Mouse (Mus musculus) A20 (cell line): ENCODE measurements around the gene Dedd2.

Source experiments
- DNase-seq: peaks from one replicate; pipeline ENCODE4 v3.0.0-alpha.2; 2011; ENCODE audit warnings: low read depth, low spot score

The Dedd2 gene

GRCm38 (mm10) chr7:25218705-25219415 lies 1.6 kb downstream of the Dedd2 start:
- peak; percentile 91 for DNase-seq

DNA sequence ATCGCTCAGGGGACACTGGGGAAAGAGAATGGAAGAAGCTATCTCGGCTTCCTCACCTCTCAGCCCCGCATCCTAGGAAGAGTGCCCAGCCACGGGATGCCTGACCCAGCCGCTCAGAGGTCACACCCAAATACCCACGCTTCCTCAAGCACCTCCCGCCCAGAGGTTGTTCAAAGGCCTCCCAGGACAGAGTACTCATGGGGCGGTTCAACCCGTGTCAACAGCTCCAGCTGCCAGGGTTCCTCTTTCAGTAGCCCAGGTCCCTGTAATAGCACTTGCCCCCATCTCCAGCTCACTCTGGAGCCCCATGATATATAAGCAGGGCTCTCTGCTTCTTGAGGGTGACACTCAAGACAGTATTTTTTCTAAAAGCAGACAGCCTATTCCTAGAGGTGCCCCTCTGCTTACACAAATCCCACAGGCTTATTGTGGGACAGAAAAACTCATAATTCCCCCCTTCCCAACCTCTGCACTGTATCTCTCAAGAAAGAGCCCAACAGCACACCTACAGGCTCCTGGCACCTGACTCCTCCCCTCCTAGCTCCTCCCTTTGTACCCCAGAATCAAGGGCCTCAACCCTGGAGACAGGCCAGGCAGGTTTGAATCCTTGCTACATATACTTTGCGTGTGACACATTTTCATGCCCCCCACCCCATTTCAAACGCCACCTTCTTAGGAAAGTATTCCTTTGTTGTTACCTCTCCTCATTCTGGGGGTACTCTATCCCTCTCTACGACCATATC lies 2.6 kb downstream of the Dedd2 start:
- DNase-seq, result peak; percentile 83

DNA sequence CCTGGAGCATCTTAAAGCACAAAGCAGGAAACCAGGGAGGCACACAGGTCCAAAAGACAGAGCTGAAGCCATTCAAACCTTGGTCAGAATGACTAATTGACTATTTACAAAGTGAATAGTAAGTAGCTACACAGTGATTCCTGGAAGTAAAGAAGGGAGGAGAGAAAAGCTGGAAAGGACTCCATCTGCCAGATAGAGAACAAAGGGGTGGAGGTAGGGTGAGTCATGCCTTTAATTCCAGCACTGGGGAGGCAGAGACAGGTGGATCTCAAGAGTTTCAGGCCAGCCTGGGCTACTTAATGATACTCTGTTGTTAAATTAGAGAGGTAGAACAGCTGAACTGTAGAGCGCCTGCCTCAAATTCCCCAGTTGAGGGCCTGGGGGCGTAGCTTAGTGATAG lies 6.2 kb downstream of the Dedd2 start:
- no peak for DNase-seq

GRCm38 (mm10) chr7:25213099-25213498 lies 7.3 kb downstream of the Dedd2 start:
- no peak for DNase-seq

GRCm38 (mm10) chr7:25210482-25210881 lies 9.9 kb downstream of the Dedd2 start:
- DNase-seq, result no peak

DNA sequence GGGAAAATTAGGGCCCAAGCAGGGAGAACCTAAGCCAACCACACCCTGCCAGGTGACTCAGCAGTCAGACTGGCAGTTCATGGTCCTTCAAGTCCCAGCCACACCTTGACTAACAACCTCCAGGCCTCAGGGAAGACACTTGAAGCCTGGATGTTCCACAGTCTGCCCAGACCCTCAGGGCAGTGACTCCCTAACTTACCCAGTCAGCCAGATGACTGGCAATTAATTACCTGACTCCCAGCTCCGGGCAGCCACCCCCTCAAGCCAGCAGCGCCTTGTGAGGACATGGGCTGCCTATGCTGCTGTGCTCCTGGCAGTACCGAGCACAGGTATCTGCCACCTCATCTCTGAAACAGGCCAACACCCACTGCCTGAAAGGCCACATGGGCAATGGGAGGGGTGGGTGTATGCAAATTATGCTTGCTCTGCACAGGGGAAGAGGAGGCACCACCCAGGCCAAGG lies 11.2 kb downstream of the Dedd2 start:
- DNase-seq, result no peak

DNA sequence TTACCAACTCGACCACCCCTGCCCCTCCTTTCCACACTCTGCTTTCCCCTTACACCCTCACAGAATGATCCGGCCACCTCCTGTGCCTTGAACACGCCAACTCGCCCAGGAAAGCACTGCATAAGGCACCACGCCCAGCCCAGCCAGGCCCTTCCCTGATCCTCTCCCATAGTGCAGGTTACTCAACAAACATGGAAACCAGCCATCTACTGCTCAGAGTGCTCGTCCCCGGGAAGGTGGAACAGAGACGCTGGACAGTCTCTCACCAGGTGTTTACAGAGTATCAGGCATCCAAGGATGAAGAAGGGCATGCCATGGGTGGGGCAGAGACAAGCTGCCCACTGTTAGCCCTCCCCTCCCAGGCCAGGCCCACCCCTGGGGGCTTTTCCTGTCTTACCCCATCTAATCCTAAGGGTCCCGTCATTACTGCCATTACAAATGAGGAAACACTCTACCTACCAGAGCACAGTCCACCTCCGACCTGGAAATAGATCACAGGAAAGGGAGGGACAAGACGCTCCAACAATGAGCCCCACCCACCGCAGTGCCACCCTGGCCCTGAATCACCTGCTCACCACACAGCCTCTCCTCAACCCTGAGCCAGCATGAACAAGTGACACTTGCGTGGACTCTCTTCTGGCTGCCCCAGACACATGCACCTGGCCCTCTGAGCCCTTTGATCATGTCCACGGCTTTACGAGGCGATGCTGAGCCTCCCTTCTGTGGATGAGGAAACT lies 14.2 kb downstream of the Dedd2 start:
- peak; percentile 44 for DNase-seq

DNA sequence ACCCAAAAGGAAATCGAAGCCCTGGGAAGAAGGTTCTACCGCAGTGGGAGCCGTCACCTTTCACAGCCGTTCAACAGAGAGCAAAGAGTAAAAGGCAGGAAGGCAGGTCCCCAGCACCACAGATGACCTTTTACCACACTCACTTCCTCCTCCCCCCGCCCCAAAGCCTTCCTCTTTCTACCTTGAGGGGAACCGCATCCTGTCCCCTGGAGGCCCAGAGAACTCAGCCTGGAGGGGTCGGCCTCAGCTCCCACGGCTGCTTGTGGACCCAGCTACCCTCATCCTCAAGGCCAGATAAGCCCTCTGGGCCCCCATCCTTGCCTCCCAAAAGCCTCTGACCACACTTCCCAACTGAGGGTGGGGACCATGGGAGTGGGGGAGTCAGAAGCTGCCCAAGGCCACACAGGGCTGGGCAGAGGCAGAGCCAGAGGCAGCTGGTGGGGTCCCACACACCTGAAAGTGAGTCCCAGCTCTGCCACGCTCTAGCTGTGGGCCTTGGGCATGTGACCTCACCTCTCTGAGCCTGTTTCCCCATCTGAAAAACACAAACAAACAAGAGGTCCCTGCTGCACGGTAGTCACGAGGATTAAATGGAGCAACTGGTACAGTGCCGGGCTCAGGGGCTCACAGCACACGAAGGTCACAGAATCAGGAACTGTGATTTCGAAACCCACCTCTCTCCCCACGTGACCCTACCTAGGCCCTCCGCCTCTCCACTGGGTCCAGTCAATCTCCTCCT lies 14.9 kb downstream of the Dedd2 start:
- peak; percentile 86 for DNase-seq

DNA sequence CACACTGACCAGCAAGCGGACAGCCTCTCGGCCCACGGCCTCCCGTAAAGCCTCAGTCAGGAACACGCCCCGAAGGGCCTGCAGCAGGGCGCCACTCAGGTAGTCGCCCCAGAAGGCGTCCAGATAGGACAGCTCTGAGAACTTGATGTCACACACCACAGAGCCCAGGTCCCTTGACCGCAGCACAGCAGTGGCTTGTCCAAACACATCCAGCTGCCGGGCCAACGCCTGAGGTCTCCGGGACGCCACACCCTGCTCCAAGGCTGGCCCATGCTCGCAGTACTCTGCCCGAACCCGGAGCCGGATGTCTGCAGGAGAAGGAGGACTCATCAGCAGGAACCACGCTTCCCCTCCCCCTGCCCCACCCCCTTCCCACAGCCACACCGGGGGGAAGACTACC lies 16.8 kb downstream of the Dedd2 start:
- DNase-seq, result no peak

DNA sequence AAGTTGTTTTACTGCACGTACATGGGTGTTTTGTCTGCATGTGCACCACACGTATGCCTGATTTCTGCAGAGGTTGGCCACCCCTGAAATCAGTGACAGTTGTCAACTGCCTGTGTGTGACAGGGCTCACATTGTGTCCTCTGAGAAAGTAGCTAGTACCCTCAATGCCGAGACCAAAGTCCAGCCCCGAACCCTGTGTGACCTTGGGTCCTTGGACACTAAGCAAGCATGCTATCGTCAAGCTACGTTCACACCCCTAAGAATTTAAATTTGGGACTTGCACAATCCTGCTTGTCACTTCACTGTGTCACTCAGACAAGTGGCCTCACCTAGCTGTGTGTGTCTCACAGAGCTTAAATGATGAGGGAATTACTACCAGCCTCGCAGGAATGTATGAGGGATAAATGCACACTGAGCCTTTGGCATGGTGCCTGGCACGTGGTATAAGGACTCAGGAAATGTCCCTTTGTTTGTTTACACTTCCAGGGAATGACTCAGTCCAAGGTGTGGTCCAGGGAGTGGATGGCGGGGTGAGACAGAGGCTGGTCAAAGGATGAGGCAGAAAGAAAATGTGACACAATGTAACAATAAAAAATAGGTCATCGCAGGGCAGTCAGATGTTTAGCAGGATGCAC lies 22.9 kb downstream of the Dedd2 start:
- DNase-seq, result no peak

DNA sequence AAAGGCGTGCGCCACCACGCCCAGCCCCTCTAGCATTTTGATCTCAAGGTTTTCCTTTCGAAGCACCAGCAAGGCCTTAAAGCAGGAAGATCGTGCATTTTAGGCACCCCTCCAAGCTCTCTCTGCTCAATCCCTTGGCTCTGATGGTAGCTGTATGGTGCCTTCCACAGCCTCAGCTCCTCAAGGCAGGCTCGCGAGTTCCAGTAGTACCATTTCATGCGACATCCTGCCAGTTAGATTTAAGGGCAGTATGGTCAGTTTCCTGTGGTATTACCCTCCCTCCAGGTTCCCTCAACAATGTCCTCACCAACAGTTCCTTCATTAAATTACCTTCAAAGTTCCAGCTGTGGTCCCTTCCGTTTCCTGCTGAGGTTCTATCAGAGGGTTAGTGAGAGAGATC lies 24.3 kb downstream of the Dedd2 start:
- no peak for DNase-seq

- no peak for DNase-seq
These were observed 25.3 kb downstream of the Dedd2 start for GRCm38 (mm10) chr7:25195148-25195547.

- DNase-seq, result no peak
These were observed 28.3 kb downstream of the Dedd2 start for GRCm38 (mm10) chr7:25192110-25192509.

DNA sequence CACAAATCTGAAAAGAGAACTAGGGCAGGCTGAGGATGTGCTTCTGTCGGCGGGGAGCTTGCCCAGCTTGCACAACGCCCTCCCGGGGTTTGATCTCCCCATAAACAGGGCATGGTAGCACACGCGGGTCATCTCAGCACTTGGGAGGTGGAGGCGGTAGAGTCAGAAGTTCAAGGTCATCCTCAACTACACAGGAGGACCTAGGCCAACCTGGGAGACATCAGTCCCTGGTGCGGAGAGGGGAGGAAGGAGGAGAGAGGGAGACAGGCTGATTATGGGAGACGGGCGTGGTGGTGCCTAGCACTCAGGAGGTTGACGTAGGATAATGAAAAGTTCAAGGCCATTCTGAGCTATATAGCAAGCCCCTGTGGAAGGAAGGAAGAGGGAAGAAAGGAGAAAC lies 29.6 kb downstream of the Dedd2 start:
- DNase-seq, result no peak

- DNase-seq, result peak; percentile 82
These were observed 32.5 kb downstream of the Dedd2 start for GRCm38 (mm10) chr7:25187662-25188650.

DNA sequence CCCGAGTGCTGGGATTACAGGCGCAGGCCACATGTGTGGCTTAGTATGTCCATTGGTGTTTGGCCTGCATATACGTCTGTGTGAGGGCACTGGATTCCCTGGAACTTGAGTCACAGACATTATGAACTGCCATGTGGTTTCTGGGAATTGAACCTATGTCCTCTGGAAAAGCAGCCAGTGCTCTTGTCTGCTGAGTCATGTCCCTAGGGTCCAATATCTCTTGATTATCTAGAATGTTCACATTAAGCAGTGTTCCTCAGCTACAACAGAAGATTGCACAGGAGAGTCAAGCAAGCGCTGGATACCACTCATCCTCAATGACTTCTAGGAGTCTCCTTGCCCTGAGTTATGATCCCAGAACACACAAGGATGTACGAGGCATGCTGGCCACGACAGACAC lies 36.3 kb downstream of the Dedd2 start:
- no peak for DNase-seq

DNA sequence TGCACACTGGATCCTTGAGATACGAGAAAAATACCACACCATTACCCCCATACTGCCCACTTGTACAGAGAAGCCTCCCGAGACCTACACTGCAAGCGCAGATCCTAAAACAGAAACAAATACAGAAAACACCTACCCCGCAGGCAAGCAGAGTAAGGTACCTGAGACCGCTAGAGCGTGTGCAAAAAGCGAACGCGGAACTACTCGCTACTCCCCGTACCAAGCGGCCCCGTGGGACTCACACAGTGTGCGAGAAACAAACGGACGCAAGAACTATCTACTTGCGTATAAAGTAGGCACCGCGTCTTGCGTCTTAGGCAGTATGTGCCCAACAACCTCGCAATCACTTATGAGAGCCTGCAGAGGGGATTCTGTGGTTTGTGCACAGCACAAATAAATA lies 38.6 kb downstream of the Dedd2 start:
- DNase-seq, result no peak

- DNase-seq, result peak; percentile 85
These were observed 39.1 kb downstream of the Dedd2 start for GRCm38 (mm10) chr7:25181331-25181790.

GRCm38 (mm10) chr7:25180512-25180911 lies 39.9 kb downstream of the Dedd2 start:
- DNase-seq, result peak; percentile 49

- DNase-seq, result peak; percentile 92
These were observed 40.7 kb downstream of the Dedd2 start, which contains the start of gene Pou2f2 for GRCm38 (mm10) chr7:25179606-25180161. Gene Pou2f2, minus strand, starts transcription at chr7:25179726.
